15 mouse cellular contexts compared by ENCODE assay signal in genomic region chr10:93319526-93320063, GRCm38 (mm10).
"Had no signal": no experiment of that assay in that cellular context is flagged by ENCODE, and none has a peak within 500 bp of the region (broad histone marks: within the 10 kb centered on the region; RNA-seq: fewer than 3 reads in every experiment).

No protein-coding gene starts in this region.

- H3K4me3 ChIP-seq: limb, embryonic 15.5 days; liver, embryonic 12.5 days; midbrain, embryonic 10.5 days; myocyte; neural tube, embryonic 15.5 days had no signal

- DNase-seq: layer of hippocampus, adult 9-11 months; layer of hippocampus, postnatal 36 days; lung, embryonic 14.5 days; lung, postnatal 10 days; lung, postnatal 4 days; midbrain, embryonic 14.5 days; right cerebral cortex, adult 18-20 months; right cerebral cortex, postnatal 25 days; thymus, postnatal 14 days had no signal

- H3K4me1 ChIP-seq: liver, embryonic 12.5 days; midbrain, embryonic 10.5 days; neural tube, embryonic 15.5 days had no signal

- H3K27me3 ChIP-seq: limb, embryonic 15.5 days; neural tube, embryonic 15.5 days had no signal

- H3K36me3 ChIP-seq: limb, embryonic 15.5 days; liver, embryonic 12.5 days; midbrain, embryonic 10.5 days; neural tube, embryonic 15.5 days had no signal

- H3K27ac ChIP-seq: limb, embryonic 15.5 days; liver, embryonic 12.5 days; midbrain, embryonic 10.5 days; neural tube, embryonic 15.5 days; stomach, postnatal 0 days had no signal
